ENCODE assay signal across 9 mouse cellular contexts in genomic region chr1:131493966-131494898, GRCm38 (mm10). TPM values are rescaled to one million over a fixed set of nuclear protein-coding genes. Genes with fewer than 3 reads are reported as not detected.
DNase-seq lines count a peak whose midpoint lies in the region; ATAC-seq and TF ChIP-seq lines count a peak whose summit lies in the region.
"Had no signal": no experiment of that assay in that cellular context is flagged by ENCODE, and none has a peak within 500 bp of the region (broad histone marks: within the 10 kb centered on the region; RNA-seq: fewer than 3 reads in every experiment).

No protein-coding gene starts in this region.

- H3K4me3 ChIP-seq in MEL (ENCODE audit: control insufficient read depth in 1 of 2, insufficient read depth in 1 of 2, low read depth in 2 of 2, low read length in 2 of 2) = no peak overlapping the region

- TF ChIP-seq RAD21 in MEL (IDR thresholded peaks at IDR 0.05; ENCODE audit: low read depth, low read length) = no peak

- ATAC-seq in frontal cortex, adult (ENCODE audit: low TSS enrichment) = peak; percentile 36

- H3K79me2 ChIP-seq in MEL (ENCODE audit: control insufficient read depth, insufficient read depth, low read length, poor library complexity) = peaks cover 14% of the 10 kb centered on the region; the same call in 1 of the 2 replicates

- H3K27ac ChIP-seq in MEL (ENCODE audit: control insufficient read depth, low read depth, low read length) = no peak overlapping the region

- TF ChIP-seq CTCF in MEL (IDR thresholded peaks at IDR 0.05 in 2 of 3, conservative IDR thresholded peaks at IDR 0.05 in 1 of 3; ENCODE audit: control insufficient read depth in 1 of 3, insufficient read depth in 1 of 3, low read depth in 2 of 3, low read length in 3 of 3, poor library complexity in 1 of 3, severe bottlenecking in 1 of 3) = no peak

- TF ChIP-seq POLR2A in MEL (IDR thresholded peaks at IDR 0.05; ENCODE audit: control insufficient read depth in 1 of 2, insufficient read depth in 1 of 2, low read depth in 1 of 2, low read length in 2 of 2, poor library complexity in 1 of 2) = no peak

- H3K9ac ChIP-seq in MEL (ENCODE audit: control insufficient read depth, low read depth, low read length, poor library complexity, severe bottlenecking) = no peak overlapping the region

- H3K36me3 ChIP-seq in MEL (ENCODE audit: control insufficient read depth in 1 of 2, insufficient read depth in 2 of 2, low read length in 2 of 2) = peaks cover 0 to 15% of the 10 kb centered on the region in 2 experiments; a peak in 3 of 4 replicates

- H3K4me1 ChIP-seq in MEL (ENCODE audit: control insufficient read depth in 1 of 2, insufficient read depth in 2 of 2, low read length in 2 of 2) = peaks cover 4 to 15% of the 10 kb centered on the region in 2 experiments

- peak; percentile 18 to 26; a peak in 2 of 4 replicates for TF ChIP-seq EP300 in MEL (IDR thresholded peaks at IDR 0.05; ENCODE audit: low read depth in 1 of 2, low read length in 2 of 2)

- no peak for DNase-seq in frontal cortex, postnatal 14 days (ENCODE audit: low spot score in 2 of 2)
- peak; percentile 22 for DNase-seq in layer of hippocampus, adult 9-11 months
- DNase-seq in layer of hippocampus, postnatal 36 days = no peak
- peak; percentile 61 for DNase-seq in MEL (ENCODE audit: low read depth, low spot score)
- DNase-seq in cerebellum, adult 9-10 months = peak; percentile 57
- no peak for DNase-seq in spleen, adult 12 weeks (ENCODE audit: low spot score)
- DNase-seq in thymus, postnatal 0 days (ENCODE audit: low spot score) = no peak

- H3K9me3 ChIP-seq in MEL (replicated peaks; ENCODE audit: insufficient read depth, low read length) = no peaks in the 10 kb centered on the region

- H3K27me3 ChIP-seq in MEL (ENCODE audit: control insufficient read depth in 1 of 2, insufficient read depth in 2 of 2, low read length in 2 of 2) = no peaks in the 10 kb centered on the region
- H3K27me3 ChIP-seq: CH12.LX had no signal

TF ChIP-seq in MEL, 35 proteins besides CTCF, POLR2A, EP300 and RAD21:
- TF ChIP-seq RCOR1 (IDR thresholded peaks at IDR 0.05; ENCODE audit: low read depth, low read length) (peak; percentile 60; the same call in 1 of the 2 replicates), E2F4 (IDR thresholded peaks at IDR 0.05; ENCODE audit: borderline replicate concordance, low read depth, low read length) (no peak), ETS1 (IDR thresholded peaks at IDR 0.05; ENCODE audit: low read depth, low read length) (0 out of 2 replicates have a peak, but pooled peaks have one; percentile 31), SIN3A (IDR thresholded peaks at IDR 0.05; ENCODE audit: low read length) (0 out of 2 replicates have a peak, but pooled peaks have one; percentile 18), USF2 (IDR thresholded peaks at IDR 0.05; ENCODE audit: borderline replicate concordance in 1 of 2, insufficient read depth in 1 of 2, low read depth in 1 of 2, low read length in 2 of 2) (no peak), UBTF (IDR thresholded peaks at IDR 0.05; ENCODE audit: borderline replicate concordance, insufficient read depth, low read depth, low read length) (no peak), ZKSCAN1 (IDR thresholded peaks at IDR 0.05; ENCODE audit: low read depth, low read length) (no peak)
TF ChIP-seq in MEL: peak in this region for 3.

RNA-seq across cellular contexts. Expression of gene Srgap2, which starts 32.9 kb away (rescaled TPM):
- total RNA-seq in layer of hippocampus, postnatal 36 days (2021) = 10 to 100 TPM; 75.2 to 89.9 TPM
- 9.0 and 10.0 TPM in 2 replicates for total RNA-seq in MEL (2012; rRNA removed)
- polyA plus RNA-seq in MEL (2012; ENCODE audit: insufficient read depth in 1 of 2, insufficient read length in 2 of 2, low read depth in 1 of 2, low replicate concordance in 2 of 2, missing spikeins in 1 of 2) = 10 to 100 TPM in 1 of 2 experiments, not detected in 1; 25.3 TPM
- 7.3 and 8.6 TPM in 2 replicates for polyA plus RNA-seq in thymus, postnatal 0 days (2015; fragmentation: Nextera tagmentation; extraction: Ambion mirVana)

RNA-seq across cellular contexts. Expression of gene Fam72a, which starts 33.5 kb away (rescaled TPM):
- total RNA-seq in layer of hippocampus, postnatal 36 days (2021) = 1 to 10 TPM; 1.4 TPM
- total RNA-seq in MEL (2012; rRNA removed) = 8.1 and 8.2 TPM in 2 replicates
- 1 to 10 TPM in 1 of 2 experiments, not detected in 1; 8.8 TPM for polyA plus RNA-seq in MEL (2012; ENCODE audit: insufficient read depth in 1 of 2, insufficient read length in 2 of 2, low read depth in 1 of 2, low replicate concordance in 2 of 2, missing spikeins in 1 of 2)
- polyA plus RNA-seq in thymus, postnatal 0 days (2015; fragmentation: Nextera tagmentation; extraction: Ambion mirVana) = 6.5 and 6.8 TPM in 2 replicates

Comparison
In these comparisons a context has a peak if more than half of its experiments do, and no peak if none do; other contexts are left out.
1. DNase-seq: peak in layer of hippocampus, adult 9-11 months (single experiment), MEL (single experiment) and cerebellum, adult 9-10 months (single experiment); none in frontal cortex, postnatal 14 days (0 of 2), layer of hippocampus, postnatal 36 days (0 of 2), spleen, adult 12 weeks (single experiment) and thymus, postnatal 0 days (single experiment).